ENCODE assay signal across 8 mouse cellular contexts in the genomic region with DNA sequence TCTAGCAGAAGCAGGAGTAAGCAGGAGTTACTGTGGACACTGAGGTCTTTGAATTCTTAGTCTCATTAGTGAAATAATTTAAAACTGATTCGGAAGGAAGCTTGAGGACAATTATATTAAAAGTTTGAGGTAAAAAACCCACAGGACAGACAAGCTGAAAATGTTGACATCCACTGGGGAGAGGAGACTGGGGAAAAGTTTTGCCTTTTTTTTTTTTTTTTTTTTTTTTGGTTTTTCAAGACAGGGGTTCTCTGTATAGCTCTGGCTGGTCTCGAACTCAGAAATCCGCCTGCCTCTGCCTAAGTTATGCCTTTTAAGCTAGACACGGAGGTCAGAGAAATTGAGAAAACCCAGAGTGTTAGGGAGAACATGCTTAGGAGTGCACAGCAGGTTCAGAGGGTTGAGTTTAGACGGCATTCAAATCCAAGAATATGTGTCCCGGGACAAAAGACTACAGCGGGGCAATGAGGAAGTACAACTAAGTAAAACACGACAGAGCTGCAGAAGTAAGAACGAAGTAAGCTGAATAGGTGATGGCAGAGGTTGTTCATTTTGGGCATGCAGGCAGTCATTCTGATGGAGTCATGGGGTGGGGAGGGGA. TPM values are rescaled to one million over a fixed set of nuclear protein-coding genes. Genes with fewer than 3 reads are reported as not detected.
DNase-seq lines count a peak whose midpoint lies in the region; ATAC-seq and TF ChIP-seq lines count a peak whose summit lies in the region.

No protein-coding gene starts in this region.

- H3K9me3 ChIP-seq in forebrain, embryonic 15.5 days, result no peaks in the 10 kb centered on the region
- H3K9me3 ChIP-seq in liver, postnatal 0 days (ENCODE audit: low read length), result no peaks in the 10 kb centered on the region

- no peaks in the 10 kb centered on the region for H3K27me3 ChIP-seq in heart, adult 2 months (ENCODE audit: control insufficient read depth, insufficient read depth, low read length)
- H3K27me3 ChIP-seq in C2C12 (ENCODE audit: control insufficient read depth, insufficient read depth, insufficient read length), result no peaks in the 10 kb centered on the region
- no peaks in the 10 kb centered on the region for H3K27me3 ChIP-seq in forebrain, embryonic 15.5 days
- H3K27me3 ChIP-seq in liver, postnatal 0 days (ENCODE audit: insufficient read depth, low read length), result no peaks in the 10 kb centered on the region

- H3K4me2 ChIP-seq in forebrain, embryonic 15.5 days (replicated peaks), result peak overlapping the region; percentile 72
- H3K4me2 ChIP-seq in liver, postnatal 0 days (ENCODE audit: low read depth, low read length), result peak overlapping the region; percentile 96

- DNase-seq in heart, adult 2 months, result no peak
- DNase-seq in heart, adult 8-10 months (ENCODE audit: low spot score), result no peak
- DNase-seq in liver, postnatal 0 days, result no peak
- DNase-seq in right cerebral cortex, postnatal 10 days (ENCODE audit: low spot score in 2 of 2), result no peak
- no peak for DNase-seq in ovary, postnatal 36 days (ENCODE audit: low spot score)

- 87% methylated on average over 9 of the region's 9 CpGs for WGBS in heart, adult 2 months
- 85% methylated on average over 9 of the region's 9 CpGs for WGBS in forebrain, embryonic 15.5 days
- 56% methylated on average over 9 of the region's 9 CpGs for WGBS in liver, postnatal 0 days (ENCODE audit: insufficient replicate concordance)

- intact Hi-C loops in heart, adult 2 months (cut with DNase I), result loop anchor here (5.0 kb wide), 1 partner anchor 285 kb away; a partner anchor contains a TSS

- no peak for ATAC-seq in forebrain, embryonic 15.5 days (replicated peaks)
- ATAC-seq in liver, postnatal 0 days, result no peak
- no peak for ATAC-seq in megakaryocyte-erythroid progenitor cell, adult 5-6 weeks (replicated peaks; ENCODE audit: low FRiP score, low TSS enrichment, poor library complexity, severe bottlenecking)

- peak overlapping the region; percentile 65 for H3K9ac ChIP-seq in heart, adult 2 months (ENCODE audit: low read depth, low read length)
- no peak overlapping the region for H3K9ac ChIP-seq in forebrain, embryonic 15.5 days (replicated peaks)
- peak overlapping the region; percentile 81 for H3K9ac ChIP-seq in liver, postnatal 0 days (replicated peaks)

- peaks cover 4% of the 10 kb centered on the region for H3K36me3 ChIP-seq in heart, adult 2 months (ENCODE audit: control insufficient read depth, insufficient read depth, low read length)
- H3K36me3 ChIP-seq in C2C12 (ENCODE audit: control insufficient read depth, insufficient read depth), result peaks cover 11% of the 10 kb centered on the region
- H3K36me3 ChIP-seq in forebrain, embryonic 15.5 days, result no peaks in the 10 kb centered on the region
- H3K36me3 ChIP-seq in liver, postnatal 0 days (replicated peaks; ENCODE audit: insufficient read depth, low read length), result peaks cover 18% of the 10 kb centered on the region

- peak overlapping the region; percentile 77 for H3ac ChIP-seq in C2C12 (ENCODE audit: control insufficient read depth, insufficient read length, low read depth)

- no peak for TF ChIP-seq POLR2A in heart, adult 2 months (IDR thresholded peaks at IDR 0.05; ENCODE audit: insufficient read depth, low read depth, low read length)

- peak overlapping the region; percentile 96 for H3K27ac ChIP-seq in heart, adult 2 months
- H3K27ac ChIP-seq in forebrain, embryonic 15.5 days (replicated peaks), result no peak overlapping the region
- H3K27ac ChIP-seq in liver, postnatal 0 days (ENCODE audit: low read depth), result peak overlapping the region; percentile 96

- TF ChIP-seq CTCF in heart, adult 2 months (IDR thresholded peaks at IDR 0.05), result no peak
- no peak for TF ChIP-seq CTCF in C2C12 (IDR thresholded peaks at IDR 0.05; ENCODE audit: control insufficient read depth, insufficient read depth, insufficient read length)
- TF ChIP-seq CTCF in liver, postnatal 0 days (IDR thresholded peaks at IDR 0.05; ENCODE audit: low read depth), result no peak

- no peak for TF ChIP-seq EP300 in heart, adult 2 months (IDR thresholded peaks at IDR 0.05; ENCODE audit: insufficient read depth, low read depth, low read length)
- no peak for TF ChIP-seq EP300 in liver, postnatal 0 days (IDR thresholded peaks at IDR 0.05; ENCODE audit: low read depth)

- no peaks in the 10 kb centered on the region for H3K79me2 ChIP-seq in heart, adult 2 months (replicated peaks; ENCODE audit: control insufficient read depth, insufficient read depth, low read length)
- peaks cover 44% of the 10 kb centered on the region for H3K79me2 ChIP-seq in C2C12 (ENCODE audit: control insufficient read depth, insufficient read depth)

- H3K4me3 ChIP-seq in heart, adult 2 months, result peak overlapping the region; percentile 83
- peak overlapping the region; percentile 57 for H3K4me3 ChIP-seq in C2C12 (ENCODE audit: insufficient read depth, poor library complexity, severe bottlenecking)
- peak overlapping the region; percentile 57 for H3K4me3 ChIP-seq in forebrain, embryonic 15.5 days
- peak overlapping the region; percentile 72 for H3K4me3 ChIP-seq in liver, postnatal 0 days (ENCODE audit: low read depth, low read length)

- peaks cover 12% of the 10 kb centered on the region for H3K4me1 ChIP-seq in heart, adult 2 months (ENCODE audit: control insufficient read depth, insufficient read depth, low read length)
- H3K4me1 ChIP-seq in forebrain, embryonic 15.5 days, result peaks cover 48% of the 10 kb centered on the region
- peaks cover 27% of the 10 kb centered on the region for H3K4me1 ChIP-seq in liver, postnatal 0 days (ENCODE audit: insufficient read depth)

- peaks cover 13% of the 10 kb centered on the region for H3K79me3 ChIP-seq in C2C12 (ENCODE audit: low read depth)

TF ChIP-seq in C2C12, 6 proteins besides CTCF, POLR2A, EP300 and RAD21:
- TF ChIP-seq FOSL1 (IDR thresholded peaks at IDR 0.05; ENCODE audit: insufficient read depth, low read length, poor library complexity, severe bottlenecking) (no peak), MYOG (IDR thresholded peaks at IDR 0.05; ENCODE audit: control insufficient read depth, extremely low read depth, insufficient read length) (no peak)

RNA-seq across cellular contexts. Expression of a gene that starts 1.0 kb away (rescaled TPM):
- 1 to 10 TPM; 5.2 to 5.8 TPM for total RNA-seq in heart, adult 2 months (2021)
- 2.5 and 4.8 TPM in 2 replicates for polyA plus RNA-seq in heart, adult 2 months (2012; rRNA removed)
- total RNA-seq in heart, adult 8-10 months (2022), result 1 to 10 TPM; 2.7 to 7.8 (median 5.1) TPM
- 19.8 TPM for polyA plus RNA-seq in C2C12 (2012; fragmentation: generic; extraction: Trizol)
- 25.5 and 26.0 TPM in 2 replicates for polyA plus RNA-seq in forebrain, embryonic 15.5 days (2015; fragmentation: Nextera tagmentation; extraction: Ambion mirVana)
- polyA plus RNA-seq in liver, postnatal 0 days (2015; fragmentation: Nextera tagmentation; extraction: Ambion mirVana), result 5.1 and 5.5 TPM in 2 replicates
- 9.2 and 20.1 TPM in 2 replicates for total RNA-seq in megakaryocyte-erythroid progenitor cell, adult 5-6 weeks (2014; fragmentation: Nextera tagmentation)
- total RNA-seq in megakaryocyte-erythroid progenitor cell, adult 5-6 weeks (2017), result 1.7 and 11.7 TPM in 2 replicates

RNA-seq across cellular contexts. Expression of a gene that starts 1.2 kb away (rescaled TPM):
- 100 to 1,000 TPM; 251 to 264 TPM for total RNA-seq in heart, adult 2 months (2021)
- polyA plus RNA-seq in heart, adult 2 months (2012; rRNA removed), result 327 and 335 TPM in 2 replicates
- 100 to 1,000 TPM; 239 to 289 (median 263) TPM for total RNA-seq in heart, adult 8-10 months (2022)
- 418 TPM for polyA plus RNA-seq in C2C12 (2012; fragmentation: generic; extraction: Trizol)
- polyA plus RNA-seq in forebrain, embryonic 15.5 days (2015; fragmentation: Nextera tagmentation; extraction: Ambion mirVana), result 1,549 and 1,577 TPM in 2 replicates
- 2,261 and 2,342 TPM in 2 replicates for polyA plus RNA-seq in liver, postnatal 0 days (2015; fragmentation: Nextera tagmentation; extraction: Ambion mirVana)
- total RNA-seq in megakaryocyte-erythroid progenitor cell, adult 5-6 weeks (2014; fragmentation: Nextera tagmentation), result 120 and 154 TPM in 2 replicates
- total RNA-seq in megakaryocyte-erythroid progenitor cell, adult 5-6 weeks (2017), result 135 and 188 TPM in 2 replicates

RNA-seq across cellular contexts. Expression of a gene that starts 48.2 kb away (rescaled TPM):
- 1 to 10 TPM; 5.6 to 7.5 TPM for total RNA-seq in heart, adult 2 months (2021)
- 9.0 and 29.3 TPM in 2 replicates for polyA plus RNA-seq in heart, adult 2 months (2012; rRNA removed)
- total RNA-seq in heart, adult 8-10 months (2022), result 1 to 10 TPM; 6.3 to 8.5 (median 7.1) TPM
- 38.4 TPM for polyA plus RNA-seq in C2C12 (2012; fragmentation: generic; extraction: Trizol)
- 4.5 and 5.8 TPM in 2 replicates for polyA plus RNA-seq in forebrain, embryonic 15.5 days (2015; fragmentation: Nextera tagmentation; extraction: Ambion mirVana)
- 194 and 201 TPM in 2 replicates for polyA plus RNA-seq in liver, postnatal 0 days (2015; fragmentation: Nextera tagmentation; extraction: Ambion mirVana)
- not detected in 2 replicates for total RNA-seq in megakaryocyte-erythroid progenitor cell, adult 5-6 weeks (2014; fragmentation: Nextera tagmentation)
- not detected in 2 replicates for total RNA-seq in megakaryocyte-erythroid progenitor cell, adult 5-6 weeks (2017)
